Mouse (Mus musculus) right cerebral cortex, adult 2 months (tissue): ENCODE results near the gene Scn5a.

ENCODE experiments used
- DNase-seq, 2 experiments: peaks; one replicate each; pipeline ENCODE4 v3.0.0; 2021 to 2022; ENCODE audit warnings: low spot score in 2 of 2

Scn5a gene

GRCm38 (mm10) chr9:119465056-119465455 is 113.8 kb downstream of the Scn5a start:
- DNase-seq: no peak

GRCm38 (mm10) chr9:119460410-119460809 is 118.4 kb downstream of the Scn5a start:
- DNase-seq: peak; percentile 84 to 86

DNA sequence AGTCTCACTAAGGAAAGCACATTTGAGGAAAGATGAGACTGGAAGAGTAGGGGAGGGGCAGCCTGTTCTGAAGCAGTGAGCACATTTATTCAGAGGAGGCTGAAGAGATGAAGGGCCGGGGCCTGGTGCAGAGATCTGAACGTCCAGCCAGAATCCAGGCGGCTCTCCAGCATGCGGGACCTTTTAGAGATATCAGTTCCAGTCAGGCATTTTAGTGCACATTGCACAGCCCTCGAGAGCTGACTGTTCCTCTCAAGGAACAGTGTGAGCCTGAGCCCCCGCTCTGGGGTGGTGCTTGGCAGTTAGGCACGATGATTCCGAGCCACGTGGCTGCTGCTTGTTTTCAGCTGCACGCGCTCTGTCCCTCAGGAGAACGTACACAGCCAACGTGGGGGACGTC is 121.7 kb downstream of the Scn5a start:
- no peak for DNase-seq

- no peak for DNase-seq
Observed at GRCm38 (mm10) chr9:119455967-119456366, 122.8 kb downstream of the Scn5a start.

DNA sequence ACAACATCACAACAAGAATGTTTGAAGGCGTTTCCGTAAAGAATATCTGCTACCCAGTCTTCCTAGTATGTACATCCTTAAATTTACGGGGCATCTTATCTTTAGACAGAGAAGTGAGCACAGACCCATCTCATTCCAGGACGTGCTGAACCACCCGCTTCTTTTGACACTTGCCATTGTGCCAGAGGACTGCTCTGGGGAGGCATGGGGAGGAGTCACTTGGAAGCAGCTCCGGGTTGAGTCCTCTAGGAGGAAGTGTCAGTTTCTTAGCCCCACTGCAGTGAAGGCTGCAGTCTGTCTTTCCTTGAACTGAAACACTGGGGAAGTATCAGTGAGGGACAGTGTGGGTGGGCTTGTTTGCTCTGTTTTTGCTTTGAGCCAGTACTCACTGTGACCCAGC is 133.1 kb downstream of the Scn5a start:
- no peak for DNase-seq

DNA sequence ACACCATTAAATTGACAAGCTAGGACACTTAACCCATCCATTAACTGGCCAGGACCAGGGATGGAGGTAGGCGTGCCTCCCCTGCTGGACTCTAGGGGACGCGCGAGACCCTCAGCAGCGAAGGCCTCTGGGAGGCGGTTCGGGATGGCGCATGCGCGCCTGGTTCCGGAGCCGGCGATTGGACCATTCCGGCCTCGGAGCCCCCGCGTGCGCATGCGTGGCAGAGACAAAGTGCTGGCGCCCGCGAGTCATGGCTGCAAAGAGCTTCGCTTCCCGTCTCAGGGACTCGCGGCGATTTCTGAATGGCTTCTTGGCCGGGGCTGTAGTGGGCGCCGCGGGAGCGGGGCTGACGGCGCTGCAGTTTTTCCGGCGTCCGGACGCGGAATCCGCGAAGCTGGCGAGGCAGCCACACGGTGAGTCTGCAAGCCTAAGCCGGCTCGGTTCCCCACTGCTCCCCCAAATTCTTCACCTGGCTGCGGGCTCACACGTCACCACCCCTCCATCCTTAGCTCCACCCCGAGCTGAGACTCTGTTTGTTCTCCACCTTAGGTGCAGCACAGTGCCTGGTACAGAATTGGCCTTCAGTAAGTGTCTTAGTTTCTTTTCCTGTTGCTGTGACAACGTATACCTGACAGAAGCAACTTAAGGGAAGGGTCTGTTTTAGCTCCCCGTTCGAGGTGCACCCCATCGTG is 133.9 kb downstream of the Scn5a start, which contains the start of gene Exog:
Gene Exog (plus strand): TSS at position 206 of the 692 bp plus-strand sequence.
- DNase-seq: peak; percentile 98 to 99

- no peak for DNase-seq
Observed at GRCm38 (mm10) chr9:119438498-119439000, 140.3 kb downstream of the Scn5a start.

- DNase-seq: no peak
Observed at GRCm38 (mm10) chr9:119438065-119438464, 140.8 kb downstream of the Scn5a start.

DNA sequence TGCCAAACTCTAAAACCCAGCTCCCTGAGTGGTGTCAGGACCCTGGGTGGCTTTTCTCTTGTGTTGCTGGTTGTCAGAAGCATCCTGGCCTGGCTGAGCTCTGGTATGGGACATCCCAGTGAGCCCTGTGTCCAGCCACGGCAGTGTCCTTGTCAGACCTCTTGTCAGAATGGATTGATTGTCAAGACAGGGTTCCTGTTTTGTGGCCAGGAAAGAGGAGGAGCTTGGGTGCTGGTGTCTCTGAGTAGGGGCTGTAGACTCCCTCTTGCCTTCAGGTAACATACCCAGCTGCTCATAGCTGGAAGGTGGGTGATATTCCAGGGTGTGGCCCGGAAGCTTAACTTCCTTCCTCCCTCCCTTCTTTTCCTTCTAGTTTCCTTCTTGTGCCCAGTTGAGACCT is 143.0 kb downstream of the Scn5a start:
- no peak for DNase-seq
